Mouse (Mus musculus): ENCODE results near the gene Capn13. TPM values are rescaled to one million over a fixed set of nuclear protein-coding genes. Genes with fewer than 3 reads are reported as not detected.
A peak's percentile ranks its signal among the peaks of the same experiment; 100 is the strongest.
"Not testable (repeated sequence)": the region's sequence is repeated elsewhere in the genome, so short reads cannot be mapped to it uniquely, and the experiment has no call there.

The Capn13 gene
- polyA plus RNA-seq, 1 experiment, result not detected

DNA sequence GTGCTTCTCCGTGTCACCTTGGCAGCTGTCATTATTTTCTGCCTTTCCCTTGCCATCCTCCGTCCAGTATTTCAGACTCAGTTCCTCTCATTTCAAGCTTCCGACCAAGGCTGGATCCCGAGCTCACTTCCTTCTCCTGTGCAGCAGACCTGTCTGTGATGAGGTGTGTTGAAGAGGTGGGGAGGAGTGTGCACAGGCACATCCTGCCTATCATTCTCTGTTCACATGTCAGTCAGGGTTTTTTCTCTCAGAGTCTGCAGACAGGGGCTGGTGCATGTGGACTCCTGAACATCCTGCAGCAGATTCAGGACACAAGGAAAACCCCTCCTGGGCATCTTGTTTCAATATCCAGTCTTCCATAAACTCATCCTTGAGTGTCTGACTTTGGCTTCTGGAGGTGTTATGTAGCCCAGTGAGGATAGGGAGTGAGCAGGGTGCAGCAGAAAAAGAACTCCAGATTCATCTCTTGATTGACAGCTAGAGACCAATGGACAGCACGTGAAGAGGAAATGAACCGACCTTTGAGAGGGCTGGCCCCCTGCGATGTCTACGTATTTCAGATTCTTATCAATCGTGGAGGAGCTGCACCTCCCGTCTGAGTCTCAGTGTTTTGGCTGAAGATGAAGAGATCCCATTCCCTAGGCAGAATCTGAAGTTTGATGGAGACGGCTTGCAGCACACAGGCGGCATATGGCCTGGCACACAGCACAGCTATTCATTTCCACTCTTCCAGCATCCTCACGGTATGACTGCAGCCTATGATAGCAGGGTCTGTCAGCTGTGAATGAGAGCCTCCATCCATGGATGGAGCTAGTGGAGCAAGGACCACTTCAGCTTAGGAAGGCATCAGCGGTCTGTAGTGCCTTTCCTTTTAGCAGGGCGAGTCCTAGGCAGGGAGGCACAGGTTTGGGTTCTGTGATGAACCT is 129.5 kb downstream of the Capn13 start:
- no peak overlapping the region for H3K4me3 ChIP-seq (replicated peaks)
- no peak for TF ChIP-seq GATA1 (IDR thresholded peaks at IDR 0.05; ENCODE audit: borderline replicate concordance, low read length)
- no peak for TF ChIP-seq FLI1 (IDR thresholded peaks at IDR 0.05; ENCODE audit: low read length)
- peaks cover 1% of the 10 kb centered on the region for H3K27me3 ChIP-seq (replicated peaks)
- peaks cover 14% of the 10 kb centered on the region for H3K9me3 ChIP-seq
- peaks cover 16% of the 10 kb centered on the region for H3K4me1 ChIP-seq
- peaks cover 4% of the 10 kb centered on the region for H3K36me3 ChIP-seq (replicated peaks; ENCODE audit: low read length)

- peaks cover 2% of the 10 kb centered on the region for H3K36me3 ChIP-seq (replicated peaks; ENCODE audit: low read length)
- H3K27me3 ChIP-seq (replicated peaks), result peaks cover 3% of the 10 kb centered on the region
- TF ChIP-seq GATA1 (IDR thresholded peaks at IDR 0.05; ENCODE audit: borderline replicate concordance, low read length) (no peak), FLI1 (IDR thresholded peaks at IDR 0.05; ENCODE audit: low read length) (no peak)
- peak overlapping the region; percentile 77 for H3K4me3 ChIP-seq (replicated peaks)
- peaks cover 34% of the 10 kb centered on the region for H3K4me1 ChIP-seq
- H3K9me3 ChIP-seq, result peaks cover 8% of the 10 kb centered on the region
Observed at GRCm38 (mm10) chr17:73263077-73263501, 137.6 kb downstream of the Capn13 start.

DNA sequence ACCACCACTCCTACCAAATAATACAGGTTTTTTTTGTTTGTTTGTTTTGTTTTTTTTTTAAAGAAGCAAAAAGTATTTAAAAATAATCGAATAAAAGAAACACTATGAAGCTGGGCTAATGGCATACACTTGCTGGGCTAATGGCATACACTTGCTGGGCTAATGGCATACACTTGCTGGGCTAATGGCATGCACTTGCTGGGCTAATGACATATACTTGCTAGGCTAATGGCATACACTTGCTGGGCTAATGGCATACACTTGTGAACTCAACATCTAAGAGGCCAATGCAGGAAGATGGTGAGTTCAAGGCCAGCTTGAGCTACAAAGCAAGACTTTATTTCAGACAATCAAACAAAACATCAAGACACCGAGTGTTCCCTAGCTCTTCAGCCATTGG is 138.1 kb downstream of the Capn13 start:
- TF ChIP-seq FLI1 (IDR thresholded peaks at IDR 0.05; ENCODE audit: low read length) (no peak), GATA1 (IDR thresholded peaks at IDR 0.05; ENCODE audit: borderline replicate concordance, low read length) (no peak)

DNA sequence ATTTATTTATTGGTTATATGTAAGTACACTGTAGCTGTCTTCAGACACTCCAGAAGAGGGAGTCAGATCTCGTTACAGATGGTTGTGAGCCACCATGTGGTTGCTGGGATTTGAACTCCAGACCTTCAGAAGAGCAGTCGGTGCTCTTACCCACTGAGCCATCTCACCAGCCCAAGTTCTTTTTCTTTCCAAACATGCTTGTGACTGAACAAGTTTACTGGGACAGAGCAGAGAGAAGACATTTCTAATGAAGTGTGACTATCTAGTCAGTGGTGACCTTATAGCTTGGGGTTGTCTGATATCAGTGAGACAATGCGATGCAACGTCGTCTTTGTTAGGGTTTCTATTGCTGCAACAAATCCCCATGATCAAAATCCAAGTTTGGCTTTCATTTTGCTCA is 141.4 kb downstream of the Capn13 start:
- H3K4me3 ChIP-seq (replicated peaks); H3K36me3 ChIP-seq (replicated peaks; ENCODE audit: low read length); H3K9me3 ChIP-seq: not testable (repeated sequence)
- Histone ChIP-seq H3K4me1 (peaks cover 31% of the 10 kb centered on the region), H3K27me3 (replicated peaks) (peaks cover 12% of the 10 kb centered on the region)

More for the DNA sequence above, 138.1 kb downstream of the Capn13 start:
- Histone ChIP-seq H3K4me1 (peaks cover 34% of the 10 kb centered on the region), H3K27me3 (replicated peaks) (peaks cover 8% of the 10 kb centered on the region), H3K36me3 (replicated peaks; ENCODE audit: low read length) (no peaks in the 10 kb centered on the region), H3K9me3 (peaks cover 3% of the 10 kb centered on the region; the same call in 1 of the 2 replicates), H3K4me3 (replicated peaks) (no peak overlapping the region)

- TF ChIP-seq FLI1 (IDR thresholded peaks at IDR 0.05; ENCODE audit: low read length) (no peak), GATA1 (IDR thresholded peaks at IDR 0.05; ENCODE audit: borderline replicate concordance, low read length) (no peak)
- H3K9me3 ChIP-seq, result no peaks in the 10 kb centered on the region
- peak overlapping the region; percentile 46 for H3K4me3 ChIP-seq (replicated peaks)
- H3K36me3 ChIP-seq (replicated peaks; ENCODE audit: low read length), result no peaks in the 10 kb centered on the region
- peaks cover 29% of the 10 kb centered on the region for H3K4me1 ChIP-seq
- H3K27me3 ChIP-seq (replicated peaks), result peaks cover 12% of the 10 kb centered on the region
Observed at GRCm38 (mm10) chr17:73258620-73259019, 142.0 kb downstream of the Capn13 start.

All from megakaryocyte, embryonic 14.5 days (primary cell).